Mouse (Mus musculus) frontal cortex, postnatal 25 days (tissue): ENCODE results near the gene Abcc3.

Source experiments
- DNase-seq, 2 experiments: peaks; one replicate each; pipeline ENCODE4 v3.0.0; 2022; ENCODE audit warnings: low spot score in 2 of 2

Abcc3 gene

DNA sequence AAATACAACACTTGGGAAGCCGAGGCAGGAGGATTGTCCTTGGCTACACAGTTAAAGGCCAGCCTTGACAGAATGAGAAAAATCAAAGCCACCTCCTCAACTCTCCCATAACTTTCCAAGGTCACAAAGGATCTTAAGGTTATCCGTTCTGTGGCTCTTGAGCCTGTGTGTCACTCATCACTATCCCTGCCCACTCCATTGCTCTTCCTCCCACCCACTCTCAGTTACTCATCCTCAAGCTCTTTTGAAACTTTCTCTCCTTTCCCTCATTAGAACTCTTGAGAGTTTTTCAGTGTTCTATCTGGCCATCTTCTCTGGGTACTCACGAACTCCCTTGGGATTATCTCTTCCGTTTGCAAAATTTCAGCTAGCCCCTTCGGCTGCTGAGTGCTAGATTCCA, 68.2 kb downstream of the Abcc3 start:
- DNase-seq, result no peak

DNA sequence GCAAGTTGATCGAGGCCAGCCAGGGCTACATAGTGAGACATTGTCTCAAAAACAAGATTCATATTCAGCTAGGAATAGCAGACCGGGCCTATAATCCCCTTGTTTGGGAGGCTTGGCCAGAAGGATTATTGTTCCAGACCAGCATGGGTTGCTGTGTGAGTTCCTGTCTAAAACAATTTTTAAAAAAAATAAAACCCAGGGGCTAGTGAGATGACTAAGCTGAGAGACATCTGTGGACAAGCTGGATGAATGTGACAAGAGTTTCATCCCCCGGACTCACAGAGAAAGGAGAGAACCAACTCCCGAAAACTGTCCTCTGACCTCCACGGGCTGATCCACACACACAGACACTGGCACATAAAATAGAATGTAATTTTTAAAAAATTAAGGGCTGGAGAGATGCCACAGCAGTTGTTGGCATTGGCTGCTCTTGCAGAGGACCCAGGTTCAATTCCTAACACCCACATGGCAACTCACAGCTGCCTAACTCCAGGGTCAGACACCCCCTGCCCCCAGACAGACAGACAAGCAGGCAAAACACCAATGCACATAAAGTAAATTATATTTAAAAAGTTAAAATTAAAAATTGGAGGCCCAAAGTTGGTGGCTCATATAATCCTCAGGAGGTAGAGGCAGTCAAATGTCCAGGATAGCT, 69.4 kb downstream of the Abcc3 start:
- no peak for DNase-seq

DNA sequence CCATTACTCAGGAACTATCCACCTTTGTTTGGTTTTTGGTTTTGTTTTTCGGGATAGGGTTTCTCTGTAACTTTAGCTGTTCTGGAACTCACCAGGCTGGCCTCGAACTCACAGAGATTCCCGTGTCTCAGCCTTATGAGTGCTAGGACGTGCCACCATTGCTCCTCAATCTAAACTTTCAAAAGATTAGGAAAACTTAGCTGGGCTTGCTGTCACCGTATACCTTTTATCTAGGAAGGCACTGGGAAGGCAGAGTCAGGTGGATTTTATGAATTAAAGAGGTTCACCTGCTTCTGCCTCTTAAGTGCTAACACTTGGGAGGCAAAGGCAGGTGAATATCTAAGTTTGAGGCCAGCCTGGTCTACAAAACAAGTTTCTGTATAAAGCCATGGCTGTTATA, 70.2 kb downstream of the Abcc3 start:
- no peak for DNase-seq

DNA sequence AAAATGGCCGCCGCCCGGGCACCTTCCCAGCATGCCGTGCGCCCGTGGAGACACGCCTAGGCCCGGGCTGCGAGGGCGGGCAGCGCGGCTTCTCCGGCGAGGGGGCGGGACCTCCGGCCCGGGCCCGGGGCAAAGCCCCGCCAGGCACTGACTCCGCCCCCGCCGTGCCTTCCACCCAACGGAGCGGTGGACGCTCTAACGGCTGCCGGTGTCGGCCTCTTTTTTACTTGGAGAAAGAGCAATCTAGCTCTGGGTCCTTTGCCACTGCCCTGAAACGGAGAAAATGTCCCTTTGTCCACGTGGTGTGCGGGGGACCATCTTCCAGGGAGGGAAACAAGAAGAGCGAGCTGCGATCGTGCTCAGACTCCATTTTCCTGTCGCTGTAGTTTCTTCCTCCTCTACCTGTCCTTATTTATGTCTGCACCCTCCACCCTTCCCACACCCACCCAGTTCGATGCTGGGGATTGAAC, 70.8 kb downstream of the Abcc3 start, which contains the start of gene Luc7l3:
Gene Luc7l3 (minus strand): TSS at position 58 of the 470 bp plus-strand sequence.
- DNase-seq, result peak; percentile 90

DNA sequence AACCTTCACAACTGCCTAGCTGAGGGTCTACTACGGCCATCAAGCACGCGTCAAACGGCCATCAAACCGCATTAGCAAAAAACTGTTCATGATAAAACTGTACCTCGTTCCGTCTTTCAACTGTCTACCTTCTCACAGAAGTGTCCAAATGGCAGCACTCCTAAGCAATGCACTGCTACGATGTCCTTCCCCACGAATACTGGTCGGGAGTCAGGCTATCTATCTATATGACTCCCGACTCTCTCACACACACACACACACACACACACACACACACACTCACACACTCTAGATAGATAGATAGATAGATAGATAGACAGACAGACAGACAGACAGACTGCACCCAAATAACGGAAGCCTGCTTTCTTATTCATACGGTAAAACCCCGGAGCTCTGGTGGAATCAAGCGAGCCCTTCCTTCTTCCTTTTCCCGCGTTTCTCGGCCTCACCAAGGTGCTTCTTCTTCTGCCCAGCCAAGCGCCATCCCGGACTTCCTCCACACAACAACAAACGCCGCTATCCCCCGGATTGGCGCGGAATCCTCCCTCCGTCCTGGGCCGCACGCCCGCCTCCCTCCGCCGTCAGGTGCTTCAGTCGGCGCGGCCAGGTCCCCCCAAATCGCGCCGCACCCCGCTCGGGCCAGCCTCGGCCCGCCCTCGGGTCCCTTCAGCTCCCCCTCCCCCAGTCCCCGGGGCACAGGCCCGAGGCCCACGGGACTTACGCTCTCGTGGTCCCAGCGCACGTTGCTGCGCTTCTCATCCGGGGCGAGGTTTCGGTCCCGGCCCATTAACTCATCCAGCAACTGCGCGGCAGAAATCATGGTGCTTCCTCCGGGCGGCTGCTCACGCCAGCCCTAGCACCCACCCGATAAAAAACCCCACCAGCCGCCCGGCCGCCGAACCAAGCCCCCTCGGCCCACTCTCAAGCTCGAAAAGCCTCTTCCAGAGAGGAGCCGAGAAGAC, 71.5 kb downstream of the Abcc3 start:
- DNase-seq, result peak in 1 of 2 experiments; percentile 23

DNA sequence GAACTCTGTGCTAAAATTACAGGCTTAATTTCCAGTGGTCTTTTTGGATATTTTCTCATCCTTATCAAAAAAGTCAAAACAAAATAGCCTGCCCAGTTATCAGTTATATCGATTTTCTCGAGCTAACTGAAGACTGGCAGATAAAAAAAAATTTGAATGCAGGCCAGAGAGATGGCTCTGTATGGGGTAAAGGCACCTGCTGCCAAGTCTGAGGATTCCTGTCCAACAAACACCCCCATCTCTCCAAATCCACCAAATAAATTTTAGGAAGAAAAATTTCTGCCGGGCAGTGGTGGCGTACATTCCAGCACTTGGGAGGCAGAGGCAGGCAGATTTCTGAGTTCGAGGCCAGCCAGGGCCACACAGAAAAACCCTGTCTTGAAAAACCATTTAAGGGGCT, 74.7 kb downstream of the Abcc3 start:
- no peak for DNase-seq

DNA sequence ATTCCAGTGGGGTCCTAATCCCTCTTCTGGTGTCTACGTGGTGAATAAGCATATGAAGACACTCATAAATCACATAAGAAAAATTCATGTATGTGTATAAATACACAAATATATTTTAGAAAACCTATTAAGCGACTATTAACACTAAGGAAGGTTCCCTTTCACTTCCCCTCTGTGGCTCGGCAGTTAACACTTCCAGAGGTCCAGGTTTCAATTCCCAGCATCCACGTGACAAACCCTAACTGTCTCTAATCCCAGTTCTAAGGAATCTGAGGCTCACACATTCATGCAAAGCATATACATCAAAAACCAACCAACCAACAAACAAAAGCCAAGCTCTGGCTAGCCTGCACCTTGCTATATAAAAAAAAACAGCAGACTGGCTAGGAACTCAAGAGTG, 75.3 kb downstream of the Abcc3 start:
- DNase-seq, result no peak

DNA sequence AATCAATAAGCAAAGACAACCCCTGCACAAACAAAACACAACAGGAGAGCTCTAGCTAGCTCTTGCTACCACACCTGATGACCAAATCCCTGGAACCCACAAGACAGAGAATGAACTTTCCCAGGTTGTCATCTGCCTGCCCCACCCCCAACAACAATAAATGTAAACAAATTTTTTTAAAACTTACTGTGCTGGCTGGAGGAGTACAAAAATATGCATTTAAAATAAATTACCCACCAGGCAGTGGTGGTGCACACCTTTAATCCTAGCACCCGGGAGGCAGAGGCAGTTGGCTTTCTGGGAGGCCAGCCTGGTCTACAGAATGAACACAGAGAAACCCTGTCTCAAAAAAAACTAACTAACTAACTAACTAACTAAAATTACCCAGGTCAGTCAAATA, 75.8 kb downstream of the Abcc3 start:
- no peak for DNase-seq

DNA sequence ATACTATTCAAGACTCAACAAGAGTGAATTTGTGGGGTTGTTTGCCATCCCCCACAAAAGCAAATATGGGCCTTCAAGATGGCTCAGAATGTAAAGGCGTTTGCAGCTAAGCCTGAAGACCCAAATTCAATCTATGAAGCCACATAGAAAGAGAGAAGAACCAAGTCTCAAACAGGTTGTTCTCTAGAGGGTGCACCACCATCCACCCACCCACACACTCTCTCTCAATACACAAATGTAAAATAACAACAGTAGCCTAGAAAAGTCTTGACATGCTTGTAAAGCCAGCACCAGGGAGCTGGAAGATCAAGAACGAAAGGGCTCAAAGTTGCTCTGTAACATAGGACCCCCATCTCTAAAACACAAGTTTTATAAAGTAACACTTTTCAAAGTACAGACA, 76.3 kb downstream of the Abcc3 start:
- DNase-seq, result no peak

DNA sequence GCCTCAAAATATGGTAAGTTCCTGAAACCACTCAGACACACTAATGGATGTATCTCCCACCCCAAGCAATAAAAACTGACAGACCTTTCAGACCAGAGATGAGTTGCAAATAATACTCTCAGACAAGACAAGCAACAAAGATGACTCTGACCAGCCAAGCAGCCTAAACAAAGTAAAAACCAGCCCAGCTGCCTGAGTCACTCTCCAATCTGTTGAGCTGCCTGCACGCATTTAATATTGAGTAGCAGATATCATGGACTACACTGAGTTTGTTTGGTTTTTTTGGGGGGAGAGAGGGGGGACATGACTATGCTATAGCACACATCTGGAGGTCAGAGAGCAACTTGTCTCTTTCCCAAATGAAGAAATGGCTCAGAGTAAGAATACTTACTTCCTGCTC, 77.5 kb downstream of the Abcc3 start:
- DNase-seq, result no peak

DNA sequence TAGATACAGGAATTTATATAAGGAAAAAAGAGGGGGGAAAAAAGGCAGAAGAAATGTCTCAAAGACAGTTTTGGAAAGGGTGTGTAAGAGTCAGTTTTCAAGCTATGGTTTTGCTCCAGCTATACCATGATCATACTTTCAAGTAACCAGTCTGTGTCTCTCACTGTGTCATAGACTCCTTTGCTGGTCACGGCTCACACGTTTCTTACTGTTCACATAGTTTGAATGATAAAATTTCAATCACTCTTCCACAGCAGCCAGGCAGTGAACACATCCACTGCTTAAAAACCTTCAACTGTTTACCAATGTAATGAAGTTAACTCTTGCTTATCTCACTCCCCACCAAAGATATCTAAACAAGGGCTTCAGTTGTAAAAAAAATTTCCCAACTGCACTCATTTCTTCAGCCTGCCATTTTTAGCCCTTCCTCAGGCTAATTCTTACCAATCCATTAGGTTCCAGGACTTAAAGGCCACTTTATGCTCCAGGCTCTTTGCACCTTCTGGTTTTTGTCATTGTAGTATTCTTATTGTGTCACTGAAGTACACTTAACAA, 78.6 kb downstream of the Abcc3 start:
- DNase-seq, result no peak

DNA sequence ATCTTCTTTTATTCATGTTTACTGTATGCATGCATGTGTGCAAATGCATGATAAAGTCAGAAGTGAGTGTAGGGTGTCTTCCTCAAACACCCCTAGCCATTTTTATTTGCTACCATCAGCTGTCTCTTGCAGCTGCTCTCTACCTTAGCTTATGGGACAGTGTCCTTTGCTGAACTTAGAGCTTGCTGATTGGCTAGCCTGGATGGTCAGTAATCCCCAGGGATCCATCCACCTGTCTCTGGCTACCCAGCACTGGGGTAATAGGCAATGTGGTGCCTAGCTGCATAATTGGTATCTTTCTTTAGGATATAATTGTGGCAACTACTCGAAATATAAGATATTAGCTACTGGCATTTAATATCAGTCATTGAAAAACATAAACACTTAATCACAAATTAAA, 80.1 kb downstream of the Abcc3 start:
- DNase-seq, result no peak

DNA sequence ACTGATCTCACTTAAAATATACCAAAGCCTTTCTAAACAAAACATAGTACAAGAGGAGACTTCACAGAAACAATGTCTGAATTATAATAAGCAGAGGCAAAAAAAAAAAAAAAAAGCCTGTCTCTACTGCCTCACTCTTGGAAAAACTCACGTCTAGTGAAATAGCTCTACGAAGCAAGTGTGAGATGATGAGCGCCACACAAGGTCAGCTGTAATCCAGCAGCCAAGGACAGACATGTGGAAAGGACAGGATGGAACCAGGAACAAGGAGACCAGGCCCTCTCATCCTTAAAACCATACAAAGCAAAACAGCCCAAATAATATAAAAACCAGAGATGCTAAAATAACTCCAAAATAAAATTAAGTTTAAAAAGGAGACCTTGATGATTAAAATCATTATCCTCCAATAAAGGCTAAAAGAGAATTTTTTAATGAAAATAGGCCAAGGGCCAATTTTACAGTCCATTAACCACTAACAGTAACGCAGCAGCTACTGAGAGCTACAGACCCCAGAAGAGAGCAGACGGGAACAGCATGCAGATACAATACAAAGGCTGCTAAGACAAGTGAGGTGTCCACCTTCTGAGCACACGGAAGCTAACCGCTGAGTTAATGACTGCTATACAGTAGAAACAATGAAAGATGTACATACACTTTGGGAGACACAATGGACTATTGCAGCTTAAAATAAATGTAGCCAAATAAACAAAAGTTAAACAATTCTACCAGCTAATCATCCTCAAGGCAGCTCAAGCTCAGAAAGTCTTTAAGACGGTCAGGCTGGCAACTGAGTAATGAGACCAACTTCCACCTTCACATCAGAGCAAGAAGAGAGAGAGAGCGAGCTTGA, 97.6 kb downstream of the Abcc3 start:
- no peak for DNase-seq
